Mouse (Mus musculus) heart, postnatal 14 days (tissue): ENCODE data around the gene Cyp2b23. TPM values are rescaled to one million over a fixed set of nuclear protein-coding genes. Genes with fewer than 3 reads are reported as not detected.
"Not testable (repeated sequence)": the region's sequence is repeated elsewhere in the genome, so short reads cannot be mapped to it uniquely, and the experiment has no call there.

Experiments used
- DNase-seq, 2 experiments: peaks; one replicate each; pipeline ENCODE4 v3.0.0; 2021 to 2022
- intact Hi-C: fragments of 180-260 bp; cut with DNase I; formaldehyde crosslinking; loops from one replicate; pipeline ENCODE4 v1.15.1; 2025
- long read RNA-seq, 2 experiments: library from polyadenylated mRNA; stranded (forward); transcript quantifications; one replicate each; pipeline ENCODE4 v2.0.0; 2021
- total RNA-seq, 2 experiments: library from RNA; stranded (reverse); gene quantifications; 2 replicates each; pipeline ENCODE4 v1.2.3; 2021

The Cyp2b23 gene
- total RNA-seq, result not detected
- long read RNA-seq, experiment 1, result 0 reads
- long read RNA-seq, experiment 2, result 0 reads

- DNase-seq, result no peak
- intact Hi-C loops, result no loop called here
Observed at GRCm38 (mm10) chr7:26686337-26686736, at the start of gene Cyp2b23. TSS of gene Cyp2b23 (minus strand) at chr7:26686437.

DNA sequence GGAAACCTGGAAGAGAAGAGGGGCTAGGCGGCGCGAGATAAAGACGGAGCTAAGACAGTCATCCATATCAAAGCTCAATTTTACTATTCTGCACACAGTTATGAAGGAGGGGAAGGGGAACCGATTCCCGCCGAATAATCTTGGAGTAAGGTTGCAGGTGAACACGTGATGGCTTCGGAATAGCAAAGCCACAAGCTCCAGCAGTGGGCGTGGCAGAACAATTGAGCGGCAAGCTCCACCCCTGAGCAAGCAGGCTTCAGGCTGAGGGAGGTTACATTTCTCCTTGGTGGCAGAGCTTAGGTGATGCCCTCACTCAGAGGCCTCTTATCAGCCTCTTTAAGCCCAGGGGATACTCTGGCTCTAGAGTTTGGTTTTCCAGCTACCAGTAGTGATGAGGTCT is 24.8 kb upstream of the Cyp2b23 start:
- intact Hi-C loops, result no loop called here
- DNase-seq, result no peak

DNA sequence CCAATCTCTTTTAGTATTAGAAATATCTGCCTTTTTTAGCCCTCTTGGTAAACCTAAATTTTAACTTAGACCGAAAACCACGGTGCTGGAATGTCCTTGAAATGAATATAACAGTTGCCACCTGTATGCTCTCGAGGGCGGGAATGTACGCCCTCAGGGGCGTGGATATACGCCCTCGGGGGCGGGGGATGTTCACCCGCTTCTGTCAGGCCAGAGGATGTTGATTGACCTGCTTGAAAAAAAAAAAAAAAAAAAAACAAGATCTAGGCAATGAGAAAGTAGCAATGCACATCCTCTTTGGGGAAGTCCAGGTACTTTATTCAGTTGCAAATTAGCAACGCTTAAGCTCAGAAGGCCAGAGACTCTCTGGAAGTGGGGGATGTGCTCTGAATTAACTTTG is 20.8 kb upstream of the Cyp2b23 start:
- DNase-seq, result no peak
- intact Hi-C loops, result no loop called here

DNA sequence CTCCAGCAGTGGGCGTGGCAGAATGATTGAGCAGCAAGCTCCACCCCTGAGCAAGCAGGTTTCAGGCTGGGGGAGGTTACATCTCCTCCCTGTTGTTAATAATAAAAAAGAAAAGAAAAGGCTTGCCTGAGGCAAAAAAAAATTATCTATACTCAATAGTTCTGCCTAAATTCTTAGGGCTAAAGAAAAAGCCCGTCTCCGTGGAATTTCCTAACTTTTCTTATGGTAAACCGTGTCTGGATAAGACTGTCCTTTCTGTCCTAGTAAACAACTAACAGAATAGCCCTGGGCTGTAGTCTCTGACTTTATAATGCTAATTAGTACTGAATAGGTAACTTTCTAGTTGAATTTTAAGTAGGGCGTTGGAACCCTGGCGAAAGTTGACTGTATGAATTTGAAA is 20.0 kb upstream of the Cyp2b23 start:
- DNase-seq, intact Hi-C loops: not testable (repeated sequence)

DNA sequence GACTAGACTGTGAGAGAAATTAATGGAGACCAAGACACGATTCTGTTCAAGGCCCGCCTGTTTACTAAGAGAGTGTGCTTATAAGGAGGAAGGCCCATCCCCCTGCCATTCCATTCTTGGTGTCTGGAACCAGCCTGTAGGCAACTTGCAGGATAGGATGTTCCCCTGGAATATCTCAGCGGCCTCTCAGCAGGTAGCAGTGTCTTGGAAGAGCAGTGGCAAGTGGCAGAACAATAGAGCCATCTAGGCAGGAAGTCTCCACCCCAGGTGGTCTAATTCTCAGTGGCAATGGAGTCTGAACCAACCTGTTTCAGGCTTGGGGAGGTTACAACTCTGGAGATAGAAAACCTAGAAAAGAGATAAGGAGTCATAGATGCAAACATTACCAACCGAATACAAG is 13.9 kb upstream of the Cyp2b23 start:
- no peak for DNase-seq
- intact Hi-C loops, result no loop called here

DNA sequence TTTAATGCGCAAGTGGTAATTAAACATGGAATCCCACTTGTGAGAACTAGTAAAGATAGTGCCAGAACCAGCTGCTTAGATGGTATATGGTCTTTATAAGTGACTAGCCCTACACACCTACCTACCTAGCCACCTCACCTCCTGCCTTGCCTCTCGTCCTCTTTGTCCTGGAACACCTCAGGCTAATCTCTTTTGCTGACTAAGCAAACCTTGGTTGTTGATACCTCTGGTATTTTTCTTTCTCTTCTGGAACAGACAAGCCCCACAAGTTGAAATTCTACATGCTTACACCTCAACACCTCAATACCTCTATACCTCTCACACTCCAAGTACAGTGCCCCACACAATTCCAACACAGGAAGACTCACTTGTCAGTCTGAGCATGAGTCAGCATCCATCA is 524 bp downstream of the Cyp2b23 start:
- intact Hi-C loops, result no loop called here
- DNase-seq, result no peak

DNA sequence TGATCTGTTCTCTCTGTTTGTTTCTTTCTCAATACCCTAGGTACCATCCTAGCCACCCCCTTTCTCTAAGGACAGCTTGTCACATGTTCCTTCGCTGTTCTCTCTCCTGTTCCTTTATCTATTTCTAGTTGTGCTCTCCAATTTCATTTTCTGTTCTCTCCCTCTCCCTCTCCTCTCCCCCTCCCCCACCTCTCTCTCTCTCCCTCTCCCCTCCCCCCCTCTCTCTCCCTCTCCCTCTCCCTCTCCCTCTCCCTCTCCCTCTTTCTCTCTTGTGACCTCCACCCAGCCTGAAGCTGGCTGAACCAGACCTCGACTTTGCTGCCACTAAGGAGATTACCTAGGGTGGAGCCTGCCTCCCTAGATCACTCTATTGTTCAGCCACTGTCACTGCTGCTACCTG is 18.8 kb downstream of the Cyp2b23 start:
- intact Hi-C loops, DNase-seq: not testable (repeated sequence)

DNA sequence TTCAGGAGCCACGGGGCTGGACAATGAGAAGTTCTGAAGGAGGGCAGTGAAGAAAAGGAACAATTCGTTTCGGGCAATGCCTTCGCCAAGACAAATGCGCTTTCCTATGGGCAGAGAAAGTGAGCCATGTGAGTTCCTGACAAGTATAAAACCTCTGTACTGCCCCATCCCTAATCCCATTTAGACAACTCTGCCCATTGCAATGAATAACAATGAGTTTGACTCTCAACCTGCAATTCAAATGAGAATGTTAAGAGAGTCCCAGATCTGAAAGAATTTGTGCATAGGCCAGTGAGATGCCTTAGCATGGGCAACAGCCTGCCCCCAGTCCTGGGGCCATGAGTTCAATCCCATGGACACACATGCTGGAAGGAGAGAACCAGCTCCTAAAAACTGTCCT is 20.2 kb downstream of the Cyp2b23 start:
- intact Hi-C loops, result no loop called here
- DNase-seq, result no peak

- intact Hi-C loops, DNase-seq: not testable (repeated sequence)
Observed at GRCm38 (mm10) chr7:26618364-26618763, 67.9 kb downstream of the Cyp2b23 start, which contains the start of gene Vmn1r185. TSS of gene Vmn1r185 (minus strand) at chr7:26618464.

Other genes starting within 250 kb of the Cyp2b23 start
- not detected for gene Nlrp9a, start 151.4 kb downstream of the Cyp2b23 start, total RNA-seq
- gene Vmn1r185, start 68.0 kb downstream of the Cyp2b23 start, total RNA-seq, result not detected
- gene Cyp2b19, start 70.7 kb upstream of the Cyp2b23 start, total RNA-seq, result not detected
- not detected for gene Cyp2g1, start 122.5 kb upstream of the Cyp2b23 start, total RNA-seq
- 1 to 10 TPM in 1 of 2 experiments, under 1 TPM in 1; 0.29 to 5.8 TPM for gene Cyp2a5, start 148.9 kb upstream of the Cyp2b23 start, total RNA-seq